Mouse (Mus musculus) kidney, adult 2 months (tissue): ENCODE measurements around the gene Vps51. TPM values are rescaled to one million over a fixed set of nuclear protein-coding genes. Genes with fewer than 3 reads are reported as not detected.

Experiments used
- DNase-seq: peaks from one replicate; pipeline ENCODE4 v3.0.0; 2021
- H3K27ac ChIP-seq: fragments of 200-500 bp; 2 replicates; pipeline ENCODE4 v1.5.1; 2012; ENCODE audit warnings: low read depth, low read length, control low read depth, inconsistent platforms; ENCODE audit not compliant: insufficient read depth
- H3K27me3 ChIP-seq: fragments of 200-500 bp; replicated peaks from 2 replicates; pipeline ENCODE4 v1.6.1; 2012; ENCODE audit warnings: mild to moderate bottlenecking, moderate library complexity, low read length, inconsistent platforms; ENCODE audit not compliant: control insufficient read depth, insufficient read depth
- H3K36me3 ChIP-seq: fragments of 200-500 bp; 2 replicates; pipeline ENCODE4 v1.6.1; 2012; ENCODE audit warnings: mild to moderate bottlenecking, moderate library complexity, low read length, inconsistent platforms; ENCODE audit not compliant: control insufficient read depth, insufficient read depth
- H3K4me1 ChIP-seq: fragments of 200-500 bp; 2 replicates; pipeline ENCODE4 v1.6.1; 2011; ENCODE audit warnings: low read length; ENCODE audit not compliant: control insufficient read depth, insufficient read depth
- H3K4me3 ChIP-seq: fragments of 200-500 bp; 2 replicates; pipeline ENCODE4 v1.5.1; 2011; ENCODE audit warnings: mild to moderate bottlenecking, low read depth, low read length, control low read depth; ENCODE audit not compliant: insufficient read depth
- CTCF ChIP-seq: fragments of 200-500 bp; conservative IDR thresholded peaks from 2 replicates; pipeline ENCODE4 v1.5.1; 2011; ENCODE audit warnings: low read depth, mild to moderate bottlenecking, control low read depth, low read length, moderate library complexity, mixed read lengths; ENCODE audit not compliant: insufficient read depth, insufficient read length
- POLR2A ChIP-seq: fragments of 200-500 bp; IDR thresholded peaks from one replicate; pipeline ENCODE4 v1.6.1; 2011; ENCODE audit warnings: low read depth, low read length, control low read depth
- WGBS: fragments of 180-500 bp; shearing (Covaris S2); methylation state at CpG from one replicate; pipeline ENCODE4 v1.1.7; 2018; 5-methylcytosine and 5-hydroxymethylcytosine counted together
- polyA plus RNA-seq: library from polyadenylated mRNA; depleted of rRNA; stranded (reverse); fragments of >200 nt; gene quantifications from 2 replicates; pipeline ENCODE4 v1.2.3, GENCODE M21; 2012

Vps51 gene
- polyA plus RNA-seq, 1 experiment, result 65.0 TPM

- TF ChIP-seq CTCF, result no peak
- TF ChIP-seq POLR2A, result no peak
- no peak for DNase-seq
- Histone ChIP-seq H3K4me1 (no peaks in the 10 kb centered on the region), H3K27me3 (no peaks in the 10 kb centered on the region), H3K36me3 (no peaks in the 10 kb centered on the region), H3K27ac (no peak overlapping the region), H3K4me3 (no peak overlapping the region)
Observed at GRCm38 (mm10) chr19:6037695-6038094, 39.3 kb downstream of the Vps51 start.

GRCm38 (mm10) chr19:6035966-6036585 lies 41.0 kb downstream of the Vps51 start:
- DNase-seq, result no peak
- no peaks in the 10 kb centered on the region for H3K4me1 ChIP-seq
- H3K27ac ChIP-seq, result no peak overlapping the region
- H3K27me3 ChIP-seq, result no peaks in the 10 kb centered on the region
- TF ChIP-seq POLR2A, result no peak
- no peak for TF ChIP-seq CTCF
- no peak overlapping the region for H3K4me3 ChIP-seq
- no peaks in the 10 kb centered on the region for H3K36me3 ChIP-seq
- WGBS, result 61% methylated on average over 9 of the region's 9 CpGs

GRCm38 (mm10) chr19:6030520-6031280 lies 46.3 kb downstream of the Vps51 start:
- Histone ChIP-seq H3K27ac (no peak overlapping the region), H3K27me3 (no peaks in the 10 kb centered on the region), H3K4me1 (no peaks in the 10 kb centered on the region), H3K4me3 (no peak overlapping the region), H3K36me3 (no peaks in the 10 kb centered on the region)
- no peak for TF ChIP-seq POLR2A
- TF ChIP-seq CTCF, result no peak
- 75% methylated on average over 14 of the region's 14 CpGs for WGBS
- no peak for DNase-seq

GRCm38 (mm10) chr19:6029426-6029825 lies 47.6 kb downstream of the Vps51 start:
- no peaks in the 10 kb centered on the region for H3K27me3 ChIP-seq
- H3K4me3 ChIP-seq, result no peak overlapping the region
- no peak for TF ChIP-seq POLR2A
- TF ChIP-seq CTCF, result no peak
- no peaks in the 10 kb centered on the region for H3K4me1 ChIP-seq
- H3K27ac ChIP-seq, result no peak overlapping the region
- 81% methylated on average over 9 of the region's 9 CpGs for WGBS
- no peaks in the 10 kb centered on the region for H3K36me3 ChIP-seq
- no peak for DNase-seq

- H3K27ac ChIP-seq, result no peak overlapping the region
Observed at GRCm38 (mm10) chr19:6028991-6029390, 48.0 kb downstream of the Vps51 start.

GRCm38 (mm10) chr19:6023930-6024329 lies 53.1 kb downstream of the Vps51 start:
- Histone ChIP-seq H3K36me3 (no peaks in the 10 kb centered on the region), H3K27me3 (no peaks in the 10 kb centered on the region), H3K4me1 (no peaks in the 10 kb centered on the region), H3K27ac (no peak overlapping the region), H3K4me3 (no peak overlapping the region)
- DNase-seq, result no peak
- WGBS, result 80% methylated on average over 7 of the region's 7 CpGs
- no peak for TF ChIP-seq CTCF
- TF ChIP-seq POLR2A, result no peak

More at GRCm38 (mm10) chr19:6028991-6029390, 48.0 kb downstream of the Vps51 start:
- WGBS, result 62% methylated on average over 6 of the region's 6 CpGs
- Histone ChIP-seq H3K4me3 (no peak overlapping the region), H3K36me3 (no peaks in the 10 kb centered on the region), H3K4me1 (no peaks in the 10 kb centered on the region), H3K27me3 (no peaks in the 10 kb centered on the region)
- no peak for TF ChIP-seq POLR2A
- TF ChIP-seq CTCF, result no peak
- DNase-seq, result no peak

GRCm38 (mm10) chr19:6023059-6023458 lies 54.0 kb downstream of the Vps51 start:
- 63% methylated on average over 8 of the region's 8 CpGs for WGBS
- TF ChIP-seq CTCF, result no peak
- no peak for TF ChIP-seq POLR2A

More at GRCm38 (mm10) chr19:6023059-6023458, 54.0 kb downstream of the Vps51 start:
- H3K4me1 ChIP-seq, result no peaks in the 10 kb centered on the region
- H3K4me3 ChIP-seq, result no peak overlapping the region
- H3K27ac ChIP-seq, result no peak overlapping the region
- DNase-seq, result no peak
- no peaks in the 10 kb centered on the region for H3K27me3 ChIP-seq
- H3K36me3 ChIP-seq, result no peaks in the 10 kb centered on the region
